Mouse (Mus musculus) retina, postnatal 1 day (tissue): ENCODE results near the gene Nkx2-5.

Experiments used
- DNase-seq: peaks from one replicate; pipeline ENCODE4 v3.0.0-alpha.2; 2012

The Nkx2-5 gene

DNA sequence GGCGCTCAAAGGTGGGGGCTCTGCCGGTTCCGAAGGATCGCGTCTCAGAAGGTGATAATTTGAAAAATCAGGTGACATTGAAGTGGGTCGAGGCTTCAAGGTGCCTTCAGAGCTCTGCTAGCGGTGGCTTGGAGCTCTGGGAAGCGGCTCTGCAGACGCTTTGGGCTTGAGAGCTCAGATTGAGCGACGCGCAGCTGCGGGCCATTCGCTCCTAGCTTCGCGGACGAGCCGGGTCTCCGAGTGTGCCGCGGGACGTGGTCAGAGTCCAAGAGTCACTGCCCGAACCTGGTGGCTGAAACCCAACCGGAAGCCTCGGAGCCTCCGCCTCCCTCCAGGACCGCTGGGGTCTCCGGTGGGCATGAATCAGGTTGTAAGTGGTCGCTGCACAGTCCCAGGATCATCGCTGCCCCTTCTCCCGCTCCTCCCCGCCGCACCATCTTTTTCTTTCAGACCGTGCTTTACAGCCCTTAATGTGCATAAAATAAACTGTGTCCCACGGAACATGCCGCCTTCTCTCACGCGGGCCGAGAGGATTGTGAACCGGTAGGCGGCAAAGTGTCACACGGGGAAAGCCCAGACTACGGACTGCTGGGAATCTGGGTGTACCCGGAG, 5.0 kb upstream of the Nkx2-5 start:
- DNase-seq: peak; percentile 52

DNA sequence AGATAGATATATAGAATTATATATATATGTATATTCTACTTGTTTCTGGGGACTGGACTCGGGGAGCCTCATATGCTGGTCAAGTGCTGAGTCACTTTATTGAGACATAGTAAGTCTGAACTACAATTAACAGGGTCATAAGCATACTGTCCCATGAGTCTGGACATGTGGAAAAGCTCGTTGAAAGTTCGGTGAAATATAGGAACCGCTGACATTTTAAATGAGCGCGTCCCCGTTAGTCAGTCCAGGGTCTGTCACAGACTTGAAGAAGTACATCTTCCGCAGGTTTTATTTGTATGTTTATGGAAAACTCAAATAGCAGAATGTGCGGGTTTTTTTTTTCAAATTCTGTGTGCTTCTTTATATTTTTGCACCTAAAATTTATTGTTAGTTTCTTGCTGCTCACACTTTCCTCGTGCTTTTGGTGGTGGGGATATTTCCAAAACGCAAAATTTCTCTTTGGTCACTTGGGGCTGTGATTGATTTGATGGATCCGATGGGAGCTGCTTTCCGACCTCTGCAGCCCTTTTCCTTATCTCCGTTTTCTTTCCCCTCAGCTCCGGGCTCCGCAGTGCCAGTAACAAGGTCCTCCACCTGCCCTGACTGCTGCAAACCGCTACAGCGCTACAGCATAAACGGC, 4.4 kb upstream of the Nkx2-5 start:
- DNase-seq: no peak

DNA sequence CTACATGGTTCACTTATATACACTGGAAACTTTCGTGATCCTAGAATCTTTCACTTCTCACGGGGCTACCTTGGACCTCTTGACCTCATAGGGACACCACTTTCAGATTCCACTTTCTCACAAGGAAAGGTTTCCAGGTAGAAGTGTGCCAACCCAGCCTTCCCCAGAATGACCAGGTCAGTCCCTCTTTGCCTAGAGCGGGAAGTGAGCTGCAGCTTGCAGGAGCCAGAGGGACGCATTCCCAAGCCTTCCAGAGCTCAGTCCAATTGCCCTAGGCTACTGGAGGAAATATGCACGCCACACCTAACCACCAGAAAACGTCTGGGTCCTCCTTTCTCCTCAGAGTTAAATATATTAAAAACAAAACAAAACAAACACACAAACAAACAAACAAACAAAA, 3.4 kb upstream of the Nkx2-5 start:
- no peak for DNase-seq

- no peak for DNase-seq
Observed at GRCm38 (mm10) chr17:26847801-26848200, 3.0 kb upstream of the Nkx2-5 start.

GRCm38 (mm10) chr17:26846411-26846810, 1.6 kb upstream of the Nkx2-5 start:
- DNase-seq: no peak

- DNase-seq: no peak
Observed at GRCm38 (mm10) chr17:26845149-26846050, 591 bp upstream of the Nkx2-5 start.

GRCm38 (mm10) chr17:26844371-26844851, 398 bp downstream of the Nkx2-5 start:
- DNase-seq: no peak

DNA sequence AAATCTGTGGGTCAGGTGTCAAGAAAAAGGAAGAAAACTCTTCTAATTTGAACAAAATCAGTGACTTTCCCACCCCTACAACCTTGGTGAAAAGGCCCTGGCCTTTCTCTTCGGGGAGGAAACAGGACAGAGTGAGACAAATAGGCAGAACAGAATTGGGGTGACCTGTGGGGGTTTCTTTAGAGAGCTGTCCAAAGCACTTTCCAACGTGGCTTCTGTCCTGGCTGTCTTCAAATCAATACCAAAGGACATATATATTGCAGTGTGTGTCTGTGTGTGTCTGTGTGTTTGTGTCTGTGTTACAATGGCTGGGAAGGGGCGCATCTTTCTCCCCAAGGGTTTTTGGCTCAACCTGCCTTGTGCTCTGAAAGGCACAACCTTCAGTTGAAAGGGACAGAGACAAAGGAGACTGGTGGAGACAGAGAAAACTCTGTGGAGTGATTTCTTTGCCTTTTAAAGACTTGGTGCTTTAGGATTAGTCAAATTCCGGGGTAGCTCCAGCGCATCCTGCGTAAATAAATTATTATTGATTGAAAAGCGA, 1.0 kb downstream of the Nkx2-5 start:
- DNase-seq: no peak

GRCm38 (mm10) chr17:26843229-26843567, 1.6 kb downstream of the Nkx2-5 start:
- no peak for DNase-seq

DNA sequence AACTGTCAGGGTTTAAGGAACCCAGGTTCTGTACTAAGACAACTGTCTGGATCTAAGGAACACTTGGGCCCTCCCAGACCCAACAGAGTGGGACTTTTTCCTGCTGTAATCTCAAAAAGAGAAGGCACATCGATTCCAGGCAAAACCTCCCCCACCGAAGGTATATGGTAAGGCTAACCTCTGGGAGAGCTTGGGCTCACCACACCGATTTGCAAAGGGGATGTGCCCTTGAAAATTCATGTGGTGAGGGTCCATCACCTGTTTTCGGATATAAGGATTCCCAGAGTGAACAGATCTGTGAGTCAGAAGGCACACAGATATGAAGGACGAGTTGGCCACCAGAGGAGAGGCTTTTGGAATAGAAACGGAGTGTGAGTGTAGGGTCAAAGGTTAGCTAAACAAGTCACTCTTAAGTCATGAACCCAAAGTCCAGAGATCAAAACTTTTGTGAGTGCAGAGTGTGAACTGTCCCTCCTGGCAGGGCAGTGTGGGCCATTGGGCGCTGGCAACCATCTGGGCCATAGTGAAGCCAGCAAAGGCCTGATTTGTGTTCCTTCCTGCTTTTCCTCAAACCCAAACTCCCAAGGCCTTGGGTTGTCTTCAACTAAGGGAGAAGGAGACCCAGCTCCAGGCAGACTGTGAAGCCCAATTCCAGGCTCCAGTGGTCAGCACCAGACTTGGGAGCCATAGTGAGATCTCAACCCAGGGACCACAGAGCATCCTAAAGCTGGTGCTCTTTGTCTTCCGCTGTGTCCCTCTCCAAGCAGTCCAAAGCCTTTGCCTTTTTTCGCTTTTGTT, 2.2 kb downstream of the Nkx2-5 start:
- no peak for DNase-seq

DNA sequence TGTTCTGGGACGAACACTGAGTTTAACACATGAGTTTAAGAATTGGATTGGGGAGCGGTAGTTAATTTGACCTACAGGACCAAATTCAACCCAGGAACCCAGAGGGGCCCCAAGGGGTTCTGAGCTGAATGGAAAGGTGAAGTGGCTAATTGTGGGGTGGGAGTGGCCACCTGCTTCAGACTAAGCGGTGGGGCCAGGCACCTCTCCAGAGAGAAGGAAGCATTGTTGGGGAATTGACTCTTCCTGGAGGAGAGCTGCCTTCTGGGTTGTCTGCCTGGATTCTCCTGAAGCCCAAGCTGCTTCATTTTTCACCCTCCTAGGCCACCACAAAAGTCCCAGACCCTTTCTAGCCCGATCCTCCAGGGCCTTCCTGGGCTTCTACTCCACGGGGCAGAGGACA, 2.8 kb downstream of the Nkx2-5 start:
- DNase-seq: no peak

DNA sequence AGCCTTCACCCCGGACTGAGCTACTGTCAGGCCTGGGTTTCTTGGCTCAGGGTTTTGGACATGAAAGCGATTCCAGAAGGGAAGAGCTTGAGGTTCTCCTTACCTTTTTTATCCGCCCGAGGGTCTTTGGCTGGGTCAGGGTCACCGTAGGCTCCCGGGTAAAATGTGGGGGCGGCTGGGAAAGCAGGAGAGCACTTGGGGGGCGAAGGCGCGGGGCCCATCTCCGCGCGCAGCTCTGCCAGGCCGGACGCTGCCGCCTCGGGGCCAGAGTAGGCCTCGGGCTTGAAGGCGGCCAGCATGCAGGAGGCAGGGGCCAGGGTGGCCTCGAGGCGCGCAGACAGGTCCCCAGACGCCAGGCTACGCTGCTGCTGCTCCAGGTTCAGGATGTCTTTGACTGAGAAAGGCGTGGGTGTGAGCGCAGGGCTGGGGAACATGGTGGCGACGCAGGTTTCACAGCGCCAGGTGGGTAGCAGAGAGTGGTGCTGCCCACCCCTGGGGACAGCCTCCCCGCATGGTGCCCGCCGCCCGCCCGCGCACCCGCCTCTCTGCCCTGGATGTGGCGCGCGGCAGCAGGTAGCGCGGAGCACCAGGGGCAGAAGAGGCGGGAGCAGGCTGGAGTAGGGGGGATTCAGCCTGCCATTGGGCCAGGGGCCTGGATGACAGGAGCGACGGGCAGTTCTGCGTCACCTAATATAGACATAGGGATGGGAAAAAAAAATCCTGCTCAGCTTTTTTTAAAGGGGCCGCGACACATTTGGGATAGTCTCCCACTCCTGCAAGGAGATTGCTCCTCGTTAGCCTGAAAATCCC, 3.7 kb downstream of the Nkx2-5 start:
- no peak for DNase-seq

DNA sequence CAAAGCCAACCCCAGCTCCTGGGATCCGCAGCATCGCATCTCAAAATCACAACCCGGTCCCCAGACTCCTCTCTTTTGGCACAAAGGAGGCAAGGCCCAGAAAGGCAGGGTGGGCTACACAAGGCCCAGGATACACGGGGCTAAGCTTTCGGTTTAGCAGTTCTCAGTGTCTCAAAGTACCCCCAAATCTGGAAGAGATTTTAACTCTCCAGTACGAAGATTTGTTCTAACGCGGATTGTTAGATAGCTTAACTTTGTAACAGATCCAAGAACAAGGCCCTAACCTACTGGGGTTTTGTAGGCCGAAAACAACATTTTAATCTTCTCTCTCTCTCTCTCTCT, 4.4 kb downstream of the Nkx2-5 start:
- DNase-seq: no peak

GRCm38 (mm10) chr17:26839718-26840438, 4.9 kb downstream of the Nkx2-5 start:
- DNase-seq: no peak

- no peak for DNase-seq
Observed at GRCm38 (mm10) chr17:26838911-26839717, 5.7 kb downstream of the Nkx2-5 start.

- DNase-seq: no peak
Observed at GRCm38 (mm10) chr17:26838191-26838910, 6.5 kb downstream of the Nkx2-5 start.

GRCm38 (mm10) chr17:26837546-26837985, 7.2 kb downstream of the Nkx2-5 start:
- DNase-seq: no peak

DNA sequence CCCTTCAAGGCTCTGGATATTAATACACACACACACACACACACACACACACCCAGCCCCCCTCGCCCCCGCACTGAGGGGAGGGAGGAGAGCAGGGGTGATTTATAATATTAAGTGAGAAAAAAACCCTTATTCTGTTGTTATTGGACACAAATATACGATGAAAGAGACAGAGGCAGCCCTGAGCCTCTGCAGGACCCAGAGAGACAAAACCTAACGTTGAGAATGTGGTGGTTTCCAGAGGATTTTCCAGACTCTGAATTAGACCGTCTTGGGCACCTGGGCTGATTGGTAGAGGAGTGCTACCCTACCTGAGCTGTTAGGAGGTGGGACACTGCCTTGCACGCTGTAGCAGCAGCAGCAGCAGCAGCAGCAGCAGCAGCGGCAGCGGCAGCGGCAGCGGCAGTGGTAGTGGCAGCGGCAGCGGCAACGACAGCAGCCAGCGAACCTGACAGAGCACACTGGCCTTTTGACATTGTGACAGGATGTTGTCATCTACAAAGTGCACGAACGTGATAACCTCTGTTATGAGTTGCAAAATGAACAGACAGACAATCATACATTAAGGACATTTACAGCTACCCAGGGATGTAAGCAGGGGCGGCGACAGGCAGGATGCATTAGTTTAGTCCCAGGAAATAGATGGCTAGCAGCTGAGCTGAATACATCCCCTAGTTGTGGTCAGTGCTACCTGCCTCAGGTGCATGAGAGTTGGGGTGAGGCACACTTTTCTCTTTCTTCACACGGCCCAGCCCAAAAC, 7.8 kb downstream of the Nkx2-5 start:
- DNase-seq: no peak

GRCm38 (mm10) chr17:26836377-26836776, 8.4 kb downstream of the Nkx2-5 start:
- no peak for DNase-seq
